Mouse (Mus musculus): ENCODE data around the gene Cpvl.

The Cpvl gene

DNA sequence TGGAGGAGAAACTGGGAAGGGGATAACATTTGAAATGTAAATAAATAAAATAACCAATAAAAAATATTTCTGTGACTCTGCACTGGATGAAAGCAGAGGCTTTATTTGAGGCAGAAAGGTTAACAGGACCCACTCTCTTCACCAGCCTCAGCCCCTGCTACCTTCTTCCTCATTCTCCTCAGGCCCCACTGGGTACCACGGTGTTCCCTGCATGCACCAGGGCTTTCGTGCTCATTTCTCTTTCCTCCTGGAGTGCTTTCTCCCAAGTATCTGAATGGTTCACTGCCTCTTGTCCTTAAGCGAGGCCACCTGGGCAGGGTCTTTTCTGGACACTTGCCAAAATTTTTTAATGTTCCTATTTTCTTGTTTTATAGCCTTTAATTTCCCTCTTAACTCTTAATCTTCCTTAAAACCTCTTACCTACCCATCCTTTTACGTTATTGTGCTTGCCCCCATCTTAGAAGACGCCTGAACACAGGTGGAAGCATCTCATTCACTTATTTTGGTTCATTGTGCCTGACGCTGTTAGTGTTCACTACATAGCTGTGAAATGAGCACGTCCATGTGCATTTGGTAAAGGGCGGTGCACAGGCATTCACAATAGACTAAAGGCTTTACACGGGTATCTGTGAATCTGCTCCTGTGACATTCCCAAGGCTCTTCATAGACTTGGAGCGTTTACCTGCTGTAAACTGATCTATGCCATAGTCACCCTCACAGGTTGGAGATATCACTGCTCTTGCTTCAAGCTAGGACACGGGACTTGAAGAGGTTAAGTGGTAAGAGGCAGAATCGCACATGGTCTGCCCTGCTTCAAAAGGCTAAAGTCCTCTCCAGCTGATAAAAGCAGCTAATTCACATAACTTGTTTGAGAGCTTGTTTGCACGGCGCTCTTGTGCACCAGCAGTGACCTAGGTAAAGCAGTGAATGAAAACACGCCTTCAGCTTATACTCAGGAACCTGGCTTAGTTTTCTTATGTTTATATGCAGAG lies 41.0 kb downstream of the Cpvl start:
- no peak for DNase-seq (ENCODE audit: low spot score)

GRCm38 (mm10) chr6:53931605-53932004 lies 46.9 kb downstream of the Cpvl start:
- DNase-seq (ENCODE audit: low spot score), result no peak

GRCm38 (mm10) chr6:53929858-53930257 lies 48.6 kb downstream of the Cpvl start:
- no peak for DNase-seq (ENCODE audit: low spot score)

- DNase-seq (ENCODE audit: low spot score), result no peak
Observed at GRCm38 (mm10) chr6:53926197-53926596, 52.3 kb downstream of the Cpvl start.

DNA sequence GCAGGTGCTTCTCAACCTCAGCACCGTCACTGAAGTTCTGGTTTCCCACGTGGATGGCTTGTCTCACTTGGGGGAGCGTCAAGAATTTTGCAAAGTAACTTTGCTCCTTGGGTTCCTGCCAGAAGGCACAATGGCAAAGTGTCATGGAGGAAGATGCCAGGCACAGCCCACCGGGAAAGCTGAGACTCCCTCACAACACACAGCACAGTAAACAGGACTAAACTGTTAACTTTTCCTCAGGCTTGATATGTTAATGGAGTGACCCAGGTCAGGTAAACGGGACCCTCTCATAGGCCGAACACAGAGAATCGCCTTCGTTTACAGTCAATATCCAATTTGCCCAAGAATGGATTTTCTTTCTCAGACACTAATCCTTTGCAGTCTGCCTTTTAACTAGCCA lies 53.3 kb downstream of the Cpvl start:
- no peak for DNase-seq (ENCODE audit: low spot score)

DNA sequence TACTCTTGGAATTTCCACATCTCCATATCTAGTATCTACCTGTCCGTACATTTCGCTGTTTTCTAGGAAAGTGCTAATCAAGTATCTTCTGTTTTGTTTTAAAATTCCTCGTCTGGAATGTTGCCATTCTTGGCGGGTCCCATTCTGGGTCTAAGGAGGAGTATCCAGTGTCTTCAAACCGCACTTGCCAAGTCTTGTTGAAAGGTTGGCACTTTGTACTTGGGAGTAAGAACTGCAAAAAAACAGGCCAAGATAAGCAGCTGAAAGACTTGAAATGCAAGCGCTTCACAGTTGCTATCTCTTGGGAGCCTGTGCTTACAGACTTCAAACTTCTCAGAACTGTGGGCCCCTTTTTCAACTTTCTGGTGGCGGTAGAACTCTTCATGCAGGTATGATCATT lies 58.4 kb downstream of the Cpvl start:
- no peak for DNase-seq (ENCODE audit: low spot score)

DNA sequence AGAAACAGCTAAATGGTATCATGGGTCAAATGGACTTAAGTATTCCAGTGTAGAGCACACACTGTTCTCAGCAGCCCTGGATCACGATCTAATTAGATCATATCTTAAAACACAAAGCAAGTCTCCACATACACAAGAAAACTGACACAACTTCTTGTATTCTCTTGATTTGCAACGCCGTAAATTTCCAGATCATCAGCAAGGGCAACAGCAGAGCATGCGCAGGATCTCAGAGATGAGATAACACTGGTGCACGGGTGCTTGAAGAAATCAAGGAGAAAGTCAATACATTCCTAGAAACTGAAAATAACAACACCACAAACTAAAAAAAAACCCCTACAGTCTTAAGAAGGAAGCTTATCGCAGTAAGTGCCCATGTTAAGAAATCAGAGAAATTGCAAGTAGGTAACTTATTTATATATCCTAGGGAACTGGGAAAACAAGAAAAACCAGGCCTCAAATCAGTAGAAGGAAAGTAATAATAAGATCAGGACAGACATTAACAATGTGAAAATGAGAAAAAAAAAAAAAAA lies 61.4 kb downstream of the Cpvl start:
- DNase-seq (ENCODE audit: low spot score), result no peak

DNA sequence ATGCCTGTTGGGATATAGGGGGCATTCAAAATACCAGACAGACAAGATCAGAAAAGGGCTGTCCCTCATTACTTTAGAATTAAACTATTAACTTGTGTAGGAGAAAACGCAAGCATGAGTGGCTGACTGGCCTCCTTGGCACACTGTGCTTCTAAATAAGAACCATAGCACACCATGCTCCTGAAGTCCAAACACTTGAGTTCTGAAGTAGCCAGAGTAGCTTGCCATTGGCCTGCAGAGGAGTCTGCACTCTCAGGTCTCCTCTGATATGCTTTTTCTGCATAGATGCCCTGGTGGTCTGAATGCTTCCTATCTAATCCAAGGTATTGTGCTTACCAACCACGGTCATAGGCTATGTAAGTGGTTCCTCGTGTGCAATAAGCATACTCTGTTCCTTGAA lies 63.1 kb downstream of the Cpvl start:
- no peak for DNase-seq (ENCODE audit: low spot score)

DNA sequence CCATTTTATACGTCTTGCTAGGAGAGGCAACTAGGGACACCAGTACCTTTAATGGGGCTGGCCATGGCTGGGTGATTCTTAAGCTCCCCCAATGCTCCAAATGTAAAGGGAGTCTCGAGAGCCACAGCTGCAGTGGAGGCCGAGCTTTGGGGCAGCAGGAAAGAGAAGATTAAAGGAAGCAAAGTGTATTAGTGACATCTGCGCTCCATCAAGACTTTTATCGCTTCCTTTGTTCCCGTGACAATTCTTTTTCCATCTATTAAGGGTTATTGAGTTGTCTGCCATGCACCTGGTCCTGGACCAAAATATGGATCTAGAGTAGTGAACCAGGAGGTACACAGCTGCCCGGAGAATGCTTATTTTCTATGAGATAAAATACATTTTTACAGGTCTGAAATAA lies 65.3 kb downstream of the Cpvl start:
- DNase-seq (ENCODE audit: low spot score), result no peak

GRCm38 (mm10) chr6:53912112-53912782 lies 66.2 kb downstream of the Cpvl start:
- DNase-seq (ENCODE audit: low spot score), result no peak

DNA sequence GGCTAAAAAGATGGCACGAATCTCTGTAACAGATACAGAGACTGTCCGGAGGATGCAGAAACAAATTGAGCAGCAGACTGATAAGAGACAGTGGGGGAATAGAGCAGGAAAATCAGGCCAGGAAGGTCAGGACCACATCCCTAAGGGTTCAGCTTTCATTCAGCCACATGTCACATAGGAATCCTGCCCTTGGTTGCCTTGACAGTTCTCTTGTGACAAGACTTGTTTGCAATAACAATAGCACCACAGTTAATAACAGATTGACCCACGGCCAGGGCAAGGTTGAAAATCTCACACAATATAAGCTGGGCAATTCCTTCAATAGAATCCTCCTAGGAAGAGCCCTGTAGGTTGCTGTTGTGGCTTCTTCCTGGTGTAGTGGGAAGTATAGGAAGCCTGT lies 68.5 kb downstream of the Cpvl start:
- DNase-seq (ENCODE audit: low spot score), result no peak

DNA sequence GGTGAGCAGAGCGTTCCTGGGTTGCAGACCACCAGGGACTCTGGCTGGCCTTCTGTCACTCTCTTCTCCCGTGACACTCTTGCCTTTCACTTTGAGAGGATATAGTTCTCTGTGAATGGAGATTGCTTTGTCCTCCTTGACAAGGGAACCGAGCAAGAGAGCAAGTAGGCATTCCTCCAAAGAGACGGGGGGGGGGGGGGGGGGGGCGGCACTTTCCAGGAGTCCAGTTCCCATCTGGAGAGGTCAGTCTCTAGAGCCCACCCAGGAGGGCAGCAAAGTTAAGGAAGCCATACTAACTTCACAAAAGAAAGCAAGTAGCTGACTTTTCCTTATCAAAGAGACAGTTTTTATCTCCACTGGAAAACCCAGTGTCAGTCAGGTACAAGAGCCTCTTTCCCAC lies 69.0 kb downstream of the Cpvl start:
- no peak for DNase-seq (ENCODE audit: low spot score)

DNA sequence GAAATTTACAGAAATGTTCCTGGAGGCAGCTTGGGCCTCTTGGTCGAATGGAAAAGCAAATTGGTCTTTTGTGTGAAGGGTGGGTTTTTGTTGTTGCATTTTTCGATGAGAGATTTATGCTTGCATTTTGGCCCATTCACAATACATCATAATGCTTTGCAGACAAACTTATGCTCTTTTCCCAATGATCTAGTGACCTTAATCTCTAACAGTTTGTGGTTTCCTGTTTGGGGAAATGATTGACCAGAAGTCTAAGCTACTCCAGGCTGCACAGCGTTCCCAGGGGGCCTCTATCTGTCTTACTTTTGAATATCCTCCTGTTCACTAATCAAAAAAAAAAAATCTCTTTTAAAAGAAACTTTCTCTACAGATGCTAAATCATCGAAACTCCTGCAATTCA lies 71.6 kb downstream of the Cpvl start:
- DNase-seq (ENCODE audit: low spot score), result no peak

GRCm38 (mm10) chr6:53906051-53906462 lies 72.4 kb downstream of the Cpvl start:
- no peak for DNase-seq (ENCODE audit: low spot score)

DNA sequence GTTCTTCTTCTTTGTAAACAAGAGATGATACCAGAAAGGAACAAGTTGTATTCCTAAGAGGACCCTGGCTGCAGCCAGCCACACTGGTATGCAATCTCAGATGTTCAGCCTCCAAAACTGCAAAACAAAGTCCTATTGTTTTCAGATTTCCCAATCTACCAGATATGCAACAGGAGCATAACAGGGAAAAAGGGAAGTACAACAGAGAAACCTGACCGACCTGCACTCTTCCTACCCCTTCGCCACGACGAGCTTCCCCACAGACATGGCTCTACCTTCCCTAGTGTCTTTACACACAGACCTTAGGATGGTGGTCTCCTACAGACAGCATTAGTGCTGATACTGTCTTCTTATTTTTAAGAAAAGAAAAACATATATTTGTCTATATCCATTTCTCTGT lies 72.9 kb downstream of the Cpvl start:
- no peak for DNase-seq (ENCODE audit: low spot score)

DNA sequence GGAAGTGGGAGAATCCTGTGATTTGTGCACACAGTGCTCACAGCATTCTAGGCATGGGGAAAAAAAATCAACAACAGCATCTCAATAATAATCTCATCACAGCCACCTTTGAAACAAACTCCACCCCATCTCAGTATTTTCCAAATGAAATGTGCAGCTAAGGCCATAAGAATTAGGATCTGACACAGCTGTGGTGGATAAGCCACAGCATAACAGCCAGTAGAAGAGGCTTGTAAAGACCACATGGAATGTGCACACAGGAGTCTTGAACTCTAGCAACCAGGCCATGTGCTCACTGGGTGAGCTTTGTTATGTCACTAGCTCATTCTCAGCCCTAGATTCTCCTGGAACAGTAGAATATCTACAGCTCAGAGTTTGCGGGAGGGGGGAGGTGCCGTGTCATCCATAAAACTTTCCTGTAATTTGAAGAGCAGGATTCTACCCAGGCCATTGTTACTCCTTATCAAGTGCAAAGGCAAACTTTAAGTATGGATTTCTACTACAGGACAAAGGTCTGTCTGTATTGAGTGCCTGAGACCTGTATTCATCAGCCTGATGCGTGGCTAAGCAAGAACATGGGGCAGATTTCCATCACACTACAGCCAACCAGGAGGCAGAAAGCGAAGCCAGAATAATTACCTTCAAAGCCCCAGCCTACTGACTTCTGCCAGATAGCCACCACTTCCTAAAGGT lies 73.6 kb downstream of the Cpvl start:
- no peak for DNase-seq (ENCODE audit: low spot score)

DNA sequence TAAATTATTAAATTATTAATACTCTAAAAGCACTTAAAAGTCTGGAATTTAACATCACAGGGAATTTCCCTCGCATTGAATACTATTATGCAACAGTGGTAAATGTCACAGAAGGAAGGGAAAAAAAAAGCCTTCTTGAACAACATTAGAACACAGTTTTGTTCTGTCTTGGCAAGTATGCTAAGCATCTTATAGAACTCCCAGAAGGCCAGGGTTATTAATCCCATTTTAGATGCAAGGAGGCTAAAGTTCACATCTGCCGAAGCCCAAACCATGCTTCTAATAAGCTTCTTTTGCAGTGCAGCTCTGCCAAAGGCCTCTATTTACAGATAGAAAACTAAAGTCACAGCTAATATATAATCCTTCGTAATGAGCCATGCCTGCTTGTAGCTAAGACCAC lies 74.3 kb downstream of the Cpvl start:
- DNase-seq (ENCODE audit: low spot score), result no peak

- no peak for DNase-seq (ENCODE audit: low spot score)
Observed at GRCm38 (mm10) chr6:53901741-53902140, 76.7 kb downstream of the Cpvl start.

GRCm38 (mm10) chr6:53897872-53898464 lies 80.5 kb downstream of the Cpvl start:
- DNase-seq (ENCODE audit: low spot score), result no peak

DNA sequence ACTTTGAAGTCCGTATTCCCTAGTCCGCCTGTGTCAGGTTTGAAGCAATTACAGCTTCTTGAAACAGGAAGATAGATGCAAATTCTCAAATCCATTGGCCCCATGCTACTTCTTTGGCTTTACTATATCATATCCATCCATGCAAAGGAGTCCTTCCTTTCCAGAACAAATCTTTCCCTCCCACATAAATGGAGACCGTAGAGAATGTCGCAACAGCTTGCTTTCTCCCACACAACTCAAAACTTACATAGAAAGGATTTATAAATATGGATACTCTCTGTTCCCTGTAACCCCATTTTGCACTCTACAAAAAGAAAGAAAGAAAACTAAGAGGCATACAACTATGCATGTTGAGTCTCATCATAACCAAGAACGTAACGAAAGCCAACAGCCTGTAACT lies 81.3 kb downstream of the Cpvl start:
- DNase-seq (ENCODE audit: low spot score), result no peak

GRCm38 (mm10) chr6:53893731-53894130 lies 84.7 kb downstream of the Cpvl start:
- DNase-seq (ENCODE audit: low spot score), result no peak

- DNase-seq (ENCODE audit: low spot score), result no peak
Observed at GRCm38 (mm10) chr6:53891109-53891508, 87.4 kb downstream of the Cpvl start.

All from ovary, postnatal 10 days (tissue).